Mouse (Mus musculus) MEL (cell line): ENCODE data around the gene Dnajb3. TPM values are rescaled to one million over a fixed set of nuclear protein-coding genes. Genes with fewer than 3 reads are reported as not detected.

Experiments
- DNase-seq: peaks from one replicate; pipeline ENCODE4 v3.0.0; 2011; ENCODE audit warnings: low read depth, low spot score
- H3K27ac ChIP-seq: 2 replicates; pipeline ENCODE4 v1.5.1; 2012; ENCODE audit warnings: low read depth, mild to moderate bottlenecking, control low read depth, low read length, moderate library complexity; ENCODE audit not compliant: control insufficient read depth
- H3K27me3 ChIP-seq, 2 experiments: fragments of 150-350 bp in 1 of 2; sonication (generic) in 1 of 2; 2 replicates each; pipeline ENCODE4 v1.6.1; 2012; ENCODE audit warnings: low read length in 2 of 2, mild to moderate bottlenecking in 2 of 2, improper control_type of control experiment in 1 of 2, moderate library complexity in 1 of 2; ENCODE audit not compliant: insufficient read depth in 2 of 2, control insufficient read depth in 1 of 2
- H3K36me3 ChIP-seq, 2 experiments: 2 replicates each; pipeline ENCODE4 v1.6.1; 2012 to 2014; ENCODE audit warnings: low read length in 2 of 2, improper control_type of control experiment in 1 of 2, inconsistent platforms in 1 of 2, mild to moderate bottlenecking in 1 of 2; ENCODE audit not compliant: insufficient read depth in 2 of 2, control insufficient read depth in 1 of 2
- H3K4me1 ChIP-seq, 2 experiments: fragments of 150-350 bp in 1 of 2; sonication (generic) in 1 of 2; 2 replicates each; pipeline ENCODE4 v1.6.1; 2012; ENCODE audit warnings: low read length in 2 of 2, improper control_type of control experiment in 1 of 2, mild to moderate bottlenecking in 1 of 2; ENCODE audit not compliant: insufficient read depth in 2 of 2, control insufficient read depth in 1 of 2
- H3K4me3 ChIP-seq, 2 experiments: fragments of 150-350 bp in 1 of 2; sonication (generic) in 1 of 2; 2 replicates each; pipeline ENCODE4 v1.5.1; 2012; ENCODE audit warnings: low read depth in 2 of 2, low read length in 2 of 2, mild to moderate bottlenecking in 2 of 2, moderate library complexity in 2 of 2, control low read depth in 1 of 2, improper control_type of control experiment in 1 of 2; ENCODE audit not compliant: control insufficient read depth in 1 of 2, insufficient read depth in 1 of 2
- H3K79me2 ChIP-seq: 2 replicates; pipeline ENCODE4 v1.6.1; 2012; ENCODE audit warnings: mild to moderate bottlenecking, low read length, moderate library complexity; ENCODE audit not compliant: control insufficient read depth, poor library complexity, insufficient read depth
- H3K9ac ChIP-seq: 2 replicates; pipeline ENCODE4 v1.6.1; 2012; ENCODE audit warnings: low read depth, mild to moderate bottlenecking, control low read depth, low read length, moderate library complexity; ENCODE audit not compliant: control insufficient read depth, poor library complexity, severe bottlenecking
- H3K9me3 ChIP-seq: fragments of 150-350 bp; sonication (generic); replicated peaks from 2 replicates; pipeline ENCODE4 v1.6.1; 2012; ENCODE audit warnings: mild to moderate bottlenecking, low read length, improper control_type of control experiment, moderate library complexity; ENCODE audit not compliant: insufficient read depth
- CHD2 ChIP-seq: IDR thresholded peaks from 2 replicates; pipeline ENCODE4 v1.6.1; 2011; ENCODE audit warnings: low read length, improper control_type of control experiment
- E2F4 ChIP-seq: IDR thresholded peaks from 2 replicates; pipeline ENCODE4 v1.6.1; 2011; ENCODE audit warnings: low read depth, low read length, improper control_type of control experiment, borderline replicate concordance
- ELF1 ChIP-seq: IDR thresholded peaks from 2 replicates; pipeline ENCODE4 v1.6.1; 2014; ENCODE audit warnings: low read depth, mild to moderate bottlenecking, inconsistent platforms, low read length, improper control_type of control experiment, moderate library complexity
- EP300 ChIP-seq, 2 experiments: IDR thresholded peaks; 2 replicates each; pipeline ENCODE4 v1.6.1; 2011; ENCODE audit warnings: improper control_type of control experiment in 2 of 2, low read length in 2 of 2, low read depth in 1 of 2, mild to moderate bottlenecking in 1 of 2
- GABPA ChIP-seq: IDR thresholded peaks from 2 replicates; pipeline ENCODE4 v1.6.1; 2012; ENCODE audit warnings: low read depth, mild to moderate bottlenecking, inconsistent platforms, low read length, improper control_type of control experiment, moderate library complexity
- GATA1 ChIP-seq: IDR thresholded peaks from 2 replicates; pipeline ENCODE4 v1.6.1; 2011; ENCODE audit warnings: low read depth, low read length, improper control_type of control experiment
- HCFC1 ChIP-seq: IDR thresholded peaks from 2 replicates; pipeline ENCODE4 v1.6.1; 2012; ENCODE audit warnings: low read depth, mild to moderate bottlenecking, inconsistent platforms, low read length, improper control_type of control experiment, moderate library complexity
- JUND ChIP-seq: IDR thresholded peaks from 2 replicates; pipeline ENCODE4 v1.6.1; 2011; ENCODE audit warnings: low read depth, mild to moderate bottlenecking, improper control_type of control experiment, low read length
- MAFK ChIP-seq: IDR thresholded peaks from 2 replicates; pipeline ENCODE4 v1.6.1; 2011; ENCODE audit warnings: low read depth, mild to moderate bottlenecking, low read length, improper control_type of control experiment, borderline replicate concordance
- MAX ChIP-seq: IDR thresholded peaks from 2 replicates; pipeline ENCODE4 v1.6.1; 2011; ENCODE audit warnings: low read length, improper control_type of control experiment
- NELFE ChIP-seq: IDR thresholded peaks from 2 replicates; pipeline ENCODE4 v1.6.1; 2011; ENCODE audit warnings: low read depth, low read length, improper control_type of control experiment
- NRF1 ChIP-seq: IDR thresholded peaks from 2 replicates; pipeline ENCODE4 v1.6.1; 2014; ENCODE audit warnings: low read depth, mild to moderate bottlenecking, inconsistent platforms, low read length, improper control_type of control experiment, moderate library complexity; ENCODE audit not compliant: poor library complexity, insufficient read depth, severe bottlenecking
- POLR2A ChIP-seq, 2 experiments: IDR thresholded peaks; 2 replicates each; pipeline ENCODE4 v1.6.1; 2011 to 2012; ENCODE audit warnings: low read length in 2 of 2, mild to moderate bottlenecking in 2 of 2, control low read depth in 1 of 2, improper control_type of control experiment in 1 of 2, low read depth in 1 of 2, moderate library complexity in 1 of 2; ENCODE audit not compliant: control insufficient read depth in 1 of 2, insufficient read depth in 1 of 2, poor library complexity in 1 of 2
- POLR2AphosphoS2 ChIP-seq: IDR thresholded peaks from 2 replicates; pipeline ENCODE4 v1.6.1; 2011; ENCODE audit warnings: low read length, improper control_type of control experiment
- RCOR1 ChIP-seq: IDR thresholded peaks from 2 replicates; pipeline ENCODE4 v1.6.1; 2012; ENCODE audit warnings: low read depth, mild to moderate bottlenecking, inconsistent platforms, low read length, improper control_type of control experiment
- SMC3 ChIP-seq: IDR thresholded peaks from 2 replicates; pipeline ENCODE4 v1.6.1; 2011; ENCODE audit warnings: low read depth, low read length, improper control_type of control experiment
- UBTF ChIP-seq: IDR thresholded peaks from 2 replicates; pipeline ENCODE4 v1.6.1; 2012; ENCODE audit warnings: low read depth, mild to moderate bottlenecking, inconsistent platforms, low read length, improper control_type of control experiment, moderate library complexity, borderline replicate concordance; ENCODE audit not compliant: insufficient read depth
- USF1 ChIP-seq: IDR thresholded peaks from 2 replicates; pipeline ENCODE4 v1.6.1; 2014; ENCODE audit warnings: low read depth, mild to moderate bottlenecking, inconsistent platforms, low read length, improper control_type of control experiment, moderate library complexity
- ZMIZ1 ChIP-seq: IDR thresholded peaks from 2 replicates; pipeline ENCODE4 v1.6.1; 2012; ENCODE audit warnings: low read depth, mild to moderate bottlenecking, inconsistent platforms, low read length, improper control_type of control experiment, moderate library complexity
- polyA plus RNA-seq, 2 experiments: library from polyadenylated mRNA; stranded (reverse) in 1 of 2; unstranded in 1 of 2; fragments of >175 nt in 1 of 2; fragments of >200 nt in 1 of 2; gene quantifications; 2 replicates each; pipeline versions ENCODE4 v1.2.1 to v1.2.4; 2012; ENCODE audit warnings: low replicate concordance in 2 of 2, low read depth in 1 of 2; ENCODE audit not compliant: insufficient read length in 2 of 2, insufficient read depth in 1 of 2, missing spikeins in 1 of 2
- total RNA-seq: library from RNA; depleted of rRNA; stranded (reverse); fragments of 300-350 nt; gene quantifications from 2 replicates; pipeline ENCODE4 v1.2.3, GENCODE M21; 2012

The Dnajb3 gene
- total and polyA plus RNA-seq, 3 experiments: not detected

DNA sequence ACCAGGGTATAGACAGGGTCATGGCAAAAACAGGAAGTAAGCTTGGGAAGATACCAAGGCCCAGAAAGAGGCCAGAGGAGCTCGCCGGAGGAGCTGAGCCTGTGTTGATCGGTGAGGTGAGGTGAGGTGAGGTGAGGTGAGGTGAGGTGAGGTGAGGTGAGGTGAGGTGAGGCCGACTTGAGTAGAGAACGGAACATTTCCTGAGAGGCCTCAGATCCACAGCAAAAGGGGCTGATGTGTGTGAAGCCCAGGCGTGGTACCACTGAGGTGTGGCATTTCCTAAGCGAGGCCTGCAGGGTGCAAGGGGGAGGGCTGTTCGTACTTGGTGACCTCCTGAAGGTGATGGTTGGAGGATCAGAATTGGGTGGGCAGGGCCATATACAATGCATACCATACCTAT, 47.5 kb upstream of the Dnajb3 start:
- 0 out of 4 replicates have a peak, but pooled peaks cover 0 to 3% of the 10 kb centered on the region in 2 experiments for H3K4me1 ChIP-seq
- no peak overlapping the region for H3K4me3 ChIP-seq
- no peak overlapping the region for H3K9ac ChIP-seq
- TF ChIP-seq E2F4 (no peak), NELFE (no peak), ZMIZ1 (no peak), MAX (no peak), GABPA (no peak), JUND (no peak), ELF1 (no peak), NRF1 (no peak), MAFK (no peak), HCFC1 (no peak), GATA1 (no peak)
- no peak for DNase-seq
- no peaks in the 10 kb centered on the region for H3K79me2 ChIP-seq
- no peak overlapping the region for H3K27ac ChIP-seq
- H3K27me3 ChIP-seq: no peaks in the 10 kb centered on the region
- no peaks in the 10 kb centered on the region for H3K9me3 ChIP-seq
- H3K36me3 ChIP-seq: no peaks in the 10 kb centered on the region

DNA sequence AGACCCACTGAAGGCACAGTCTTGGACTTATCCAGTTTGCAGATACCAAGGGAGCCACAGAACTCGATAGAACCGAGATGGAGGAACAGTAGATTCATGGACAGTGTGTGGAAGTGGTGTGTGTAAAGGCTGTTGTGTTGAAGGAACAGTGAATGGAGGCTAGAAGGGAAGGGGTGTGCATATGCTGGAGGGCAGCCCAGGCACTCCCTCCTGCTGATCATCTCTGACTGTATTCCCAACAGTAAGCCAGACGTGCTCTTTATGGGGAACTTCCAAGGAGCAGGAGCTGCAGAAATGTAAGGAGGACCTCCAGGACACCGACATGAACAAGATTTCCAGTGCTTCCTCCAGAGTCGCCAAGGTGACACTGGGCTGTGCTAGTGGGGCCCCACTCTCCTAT, 44.4 kb upstream of the Dnajb3 start:
- DNase-seq: no peak
- H3K9ac ChIP-seq: no peak overlapping the region
- no peak overlapping the region for H3K4me3 ChIP-seq
- H3K36me3 ChIP-seq: no peaks in the 10 kb centered on the region
- H3K4me1 ChIP-seq: 0 out of 4 replicates have a peak, but pooled peaks cover 0 to 3% of the 10 kb centered on the region in 2 experiments
- TF ChIP-seq HCFC1 (no peak), CHD2 (no peak), ELF1 (no peak), SMC3 (no peak), USF1 (no peak), GATA1 (no peak)
- no peaks in the 10 kb centered on the region for H3K79me2 ChIP-seq
- no peak overlapping the region for H3K27ac ChIP-seq
- H3K9me3 ChIP-seq: no peaks in the 10 kb centered on the region
- H3K27me3 ChIP-seq: no peaks in the 10 kb centered on the region

DNA sequence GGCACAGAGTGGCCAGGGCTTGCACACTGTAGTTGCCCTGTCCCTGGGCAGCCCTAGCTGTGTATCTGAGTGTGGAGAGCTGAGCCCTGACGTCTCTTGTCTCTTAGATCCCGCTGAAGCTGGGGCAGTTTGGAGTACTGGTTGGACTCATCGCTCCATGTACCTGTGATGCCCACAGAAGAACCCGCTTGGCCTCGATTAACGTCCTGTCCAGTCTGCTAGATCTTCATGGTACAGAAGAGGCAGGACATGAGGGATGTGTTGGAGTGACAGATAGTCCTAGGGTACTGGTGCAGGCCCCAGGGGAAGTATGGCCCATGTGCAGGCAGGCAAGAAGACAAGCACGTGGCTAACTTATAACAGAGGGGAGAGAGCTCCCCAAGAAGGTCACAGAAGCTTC, 44.0 kb upstream of the Dnajb3 start:
- Histone ChIP-seq H3K4me3 (no peak overlapping the region), H3K9me3 (no peaks in the 10 kb centered on the region), H3K27me3 (no peaks in the 10 kb centered on the region), H3K36me3 (no peaks in the 10 kb centered on the region), H3K79me2 (no peaks in the 10 kb centered on the region), H3K4me1 (0 out of 4 replicates have a peak, but pooled peaks cover 0 to 3% of the 10 kb centered on the region in 2 experiments), H3K9ac (no peak overlapping the region), H3K27ac (no peak overlapping the region)
- TF ChIP-seq POLR2A (IDR thresholded peaks at IDR 0.05; ENCODE audit: control insufficient read depth in 1 of 2, insufficient read depth in 1 of 2, low read depth in 1 of 2, low read length in 2 of 2, poor library complexity in 1 of 2) (no peak), UBTF (no peak), POLR2AphosphoS2 (no peak), RCOR1 (no peak), ELF1 (no peak), GABPA (no peak), EP300 (IDR thresholded peaks at IDR 0.05; ENCODE audit: low read depth in 1 of 2, low read length in 2 of 2) (no peak)
- DNase-seq: no peak
